Mouse (Mus musculus) kidney, embryonic 14.5 days (tissue): ENCODE data around the gene Fmn2. TPM values are rescaled to one million over a fixed set of nuclear protein-coding genes. Genes with fewer than 3 reads are reported as not detected.

Experiments
- ATAC-seq: fragments of 200-750 bp; cut with Nextera tagmentation; 2 replicates; pipeline ENCODE4 v1.8.0; 2017; ENCODE audit warnings: moderate number of reproducible peaks, mild to moderate bottlenecking, moderate TSS enrichment, moderate library complexity; ENCODE audit not compliant: low FRiP score, low TSS enrichment
- H3K27ac ChIP-seq: fragments of 300-500 bp; sonication (generic); 2 replicates; pipeline ENCODE4 v1.5.1; 2014; ENCODE audit warnings: low read depth, mild to moderate bottlenecking, low read length, moderate library complexity, mixed read lengths
- H3K27me3 ChIP-seq: fragments of 300-500 bp; sonication (generic); 2 replicates; pipeline ENCODE4 v1.6.1; 2014; ENCODE audit warnings: mild to moderate bottlenecking, low read length; ENCODE audit not compliant: control insufficient read depth, insufficient read depth
- H3K36me3 ChIP-seq: fragments of 300-500 bp; sonication (generic); 2 replicates; pipeline ENCODE4 v1.6.1; 2014; ENCODE audit warnings: low read length, mixed read lengths; ENCODE audit not compliant: control insufficient read depth, insufficient read depth
- H3K4me1 ChIP-seq: fragments of 300-500 bp; sonication (generic); 2 replicates; pipeline ENCODE4 v1.6.1; 2014; ENCODE audit warnings: low read length, mixed read lengths; ENCODE audit not compliant: control insufficient read depth, insufficient read depth
- H3K4me2 ChIP-seq: fragments of 300-500 bp; sonication (generic); replicated peaks from 2 replicates; pipeline ENCODE4 v1.6.1; 2014; ENCODE audit warnings: low read depth, mild to moderate bottlenecking, low read length
- H3K4me3 ChIP-seq: fragments of 300-500 bp; sonication (generic); 2 replicates; pipeline ENCODE4 v1.5.1; 2014; ENCODE audit warnings: mild to moderate bottlenecking, low read length
- H3K9ac ChIP-seq: fragments of 300-500 bp; sonication (generic); 2 replicates; pipeline ENCODE4 v1.6.1; 2014; ENCODE audit warnings: low read depth, mild to moderate bottlenecking, low read length, moderate library complexity
- H3K9me3 ChIP-seq: fragments of 300-500 bp; sonication (generic); 2 replicates; pipeline ENCODE4 v1.6.1; 2016; ENCODE audit warnings: low read length; ENCODE audit not compliant: control insufficient read depth
- WGBS: fragments of 180-500 bp; shearing (Covaris S2); extraction: QIAGEN DNeasy Blood & Tissue Kit; methylation state at CpG from one replicate; pipeline ENCODE4 v1.1.7; 2014; 5-methylcytosine and 5-hydroxymethylcytosine counted together
- polyA plus RNA-seq: library from polyadenylated mRNA; unstranded; fragments of >200 nt; fragmentation: Nextera tagmentation; extraction: Ambion mirVana; gene quantifications from 2 replicates; pipeline ENCODE4 v1.2.1, GENCODE M21; 2014

Gene Fmn2
- polyA plus RNA-seq, 1 experiment from 2014 or later, result 0.93 TPM

DNA sequence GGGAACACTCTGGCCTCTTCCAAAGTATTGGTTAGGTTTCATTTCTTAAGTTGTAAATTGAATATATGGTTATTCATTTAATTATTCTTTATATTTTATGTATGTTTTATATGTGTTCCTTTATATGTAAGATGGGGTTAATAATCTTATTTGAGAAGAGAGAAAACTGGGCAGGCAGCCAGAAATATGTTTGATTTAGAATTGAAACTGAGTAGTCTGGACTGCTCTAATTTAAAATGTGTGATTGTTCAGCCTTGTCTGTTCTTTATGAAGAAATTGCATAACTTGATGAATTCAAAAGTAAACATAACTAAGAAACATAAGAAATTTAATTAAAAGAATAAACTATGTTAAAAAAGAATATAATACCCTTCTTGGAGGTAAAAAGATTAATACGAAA lies 202.3 kb downstream of the Fmn2 start:
- Histone ChIP-seq H3K27me3 (no peaks in the 10 kb centered on the region), H3K4me2 (no peak overlapping the region), H3K36me3 (no peaks in the 10 kb centered on the region), H3K4me1 (no peaks in the 10 kb centered on the region), H3K9me3 (no peaks in the 10 kb centered on the region), H3K27ac (no peak overlapping the region), H3K9ac (no peak overlapping the region), H3K4me3 (no peak overlapping the region)
- WGBS, result 89% methylated on average over 1 of the region's 1 CpGs
- no peak for ATAC-seq

DNA sequence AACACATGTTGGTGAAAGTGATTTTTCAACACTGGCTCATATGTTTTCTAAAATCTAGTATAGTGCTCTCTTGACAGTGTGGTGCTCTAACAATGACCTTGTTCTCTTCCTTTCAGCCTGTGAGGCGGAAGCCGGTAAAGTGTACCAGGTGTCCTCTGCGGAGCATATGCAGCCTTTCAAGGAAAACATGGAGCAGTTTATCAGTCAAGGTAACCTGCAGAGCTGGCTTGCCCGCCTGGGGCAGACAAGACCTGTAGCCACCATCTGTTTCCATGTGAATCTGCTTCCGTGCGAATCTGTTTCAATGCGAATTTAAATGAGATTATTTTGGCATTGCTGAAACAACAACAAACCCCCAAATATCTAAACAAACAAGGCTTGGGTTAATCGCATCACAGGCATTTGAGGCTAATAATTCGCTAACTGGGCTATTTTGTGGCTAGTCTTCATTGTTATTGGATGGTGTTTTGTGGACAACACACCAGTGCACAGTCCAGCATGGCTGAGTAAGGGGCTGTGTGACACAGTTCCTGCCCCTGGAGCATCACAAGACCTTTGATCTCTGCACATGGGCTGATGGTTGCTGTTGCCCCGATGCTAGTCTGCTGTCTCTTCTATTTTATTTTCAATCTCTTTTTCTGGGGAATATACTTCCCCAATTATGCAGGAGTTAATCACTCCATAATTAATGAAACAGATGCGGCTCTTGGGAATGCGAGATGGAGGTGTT lies 218.3 kb downstream of the Fmn2 start:
- Histone ChIP-seq H3K27me3 (no peaks in the 10 kb centered on the region), H3K36me3 (no peaks in the 10 kb centered on the region), H3K9ac (no peak overlapping the region), H3K4me1 (no peaks in the 10 kb centered on the region), H3K4me2 (no peak overlapping the region), H3K4me3 (no peak overlapping the region), H3K27ac (no peak overlapping the region), H3K9me3 (no peaks in the 10 kb centered on the region)
- WGBS, result 92% methylated on average over 12 of the region's 12 CpGs
- no peak for ATAC-seq

DNA sequence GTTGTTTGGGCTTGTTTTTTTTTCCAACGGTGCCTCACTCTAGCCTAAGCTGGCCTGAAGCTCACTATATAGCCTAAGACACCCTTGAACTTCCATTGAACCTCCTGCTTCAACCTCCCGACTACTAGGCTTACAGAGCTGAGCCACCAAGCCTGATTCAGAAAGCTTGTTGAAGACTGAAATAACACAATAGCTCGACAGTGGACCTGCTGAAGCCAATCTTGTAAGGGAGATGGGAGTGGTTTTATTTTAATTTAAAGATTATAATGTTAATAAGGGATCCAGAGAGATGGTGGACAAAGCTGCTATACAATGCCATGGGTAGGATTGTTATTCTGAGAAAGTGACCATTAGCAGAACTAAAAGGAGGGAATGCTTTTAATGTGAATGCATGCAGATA lies 227.1 kb downstream of the Fmn2 start:
- 79% methylated on average over 3 of the region's 3 CpGs for WGBS
- Histone ChIP-seq H3K9ac (no peak overlapping the region), H3K9me3 (no peaks in the 10 kb centered on the region), H3K4me1 (no peaks in the 10 kb centered on the region), H3K27me3 (no peaks in the 10 kb centered on the region), H3K27ac (no peak overlapping the region), H3K36me3 (no peaks in the 10 kb centered on the region), H3K4me2 (no peak overlapping the region), H3K4me3 (no peak overlapping the region)
- no peak for ATAC-seq

DNA sequence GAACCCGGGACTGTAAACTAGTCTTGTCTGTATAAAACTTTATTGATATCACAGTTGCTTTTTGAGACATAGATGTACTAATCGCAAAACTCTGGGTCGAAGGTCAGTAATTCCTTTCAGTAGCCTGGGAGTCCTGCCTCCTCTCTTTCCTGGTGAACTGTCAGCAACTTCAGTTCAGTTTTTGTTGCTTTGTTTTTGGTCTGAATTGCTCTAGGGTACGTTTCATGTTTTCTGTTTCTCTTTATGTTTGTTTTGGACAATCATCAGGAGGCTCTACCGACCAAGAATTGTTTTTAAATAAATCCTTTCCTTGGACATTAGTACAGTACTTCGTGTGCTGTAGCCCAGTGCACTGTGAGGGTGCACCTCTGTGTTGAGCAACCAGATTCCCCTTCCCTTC lies 231.1 kb downstream of the Fmn2 start:
- Histone ChIP-seq H3K4me3 (no peak overlapping the region), H3K9ac (no peak overlapping the region), H3K4me2 (no peak overlapping the region), H3K9me3 (no peaks in the 10 kb centered on the region), H3K4me1 (no peaks in the 10 kb centered on the region), H3K36me3 (no peaks in the 10 kb centered on the region), H3K27ac (no peak overlapping the region), H3K27me3 (no peaks in the 10 kb centered on the region)
- 65% methylated on average over 6 of the region's 6 CpGs for WGBS
- ATAC-seq, result no peak

DNA sequence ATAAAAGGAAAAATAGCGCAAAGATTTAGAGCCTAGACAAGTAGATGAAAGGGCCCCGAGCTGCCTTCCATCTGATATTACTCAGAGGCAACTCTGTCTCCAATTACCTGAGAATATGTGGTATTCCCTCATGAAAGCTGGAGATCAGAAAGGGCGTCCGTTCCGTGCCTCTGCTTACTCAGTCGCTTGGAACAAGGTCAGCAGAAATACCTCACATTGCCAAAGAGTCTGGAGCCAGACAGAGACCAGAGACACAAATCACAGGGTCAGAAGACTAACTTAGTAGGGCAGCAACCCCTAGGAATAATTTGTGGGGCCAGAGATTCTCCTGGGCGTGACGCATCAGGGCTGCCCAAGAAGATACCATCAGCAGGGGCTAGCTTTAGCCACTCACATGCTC lies 237.3 kb downstream of the Fmn2 start:
- Histone ChIP-seq H3K4me1 (0 out of 2 replicates have a peak, but pooled peaks cover 3% of the 10 kb centered on the region), H3K27ac (no peak overlapping the region), H3K9ac (no peak overlapping the region), H3K4me2 (no peak overlapping the region), H3K27me3 (no peaks in the 10 kb centered on the region), H3K9me3 (no peaks in the 10 kb centered on the region), H3K36me3 (no peaks in the 10 kb centered on the region), H3K4me3 (no peak overlapping the region)
- WGBS, result 39% methylated on average over 8 of the region's 8 CpGs
- peak; percentile 83 for ATAC-seq

DNA sequence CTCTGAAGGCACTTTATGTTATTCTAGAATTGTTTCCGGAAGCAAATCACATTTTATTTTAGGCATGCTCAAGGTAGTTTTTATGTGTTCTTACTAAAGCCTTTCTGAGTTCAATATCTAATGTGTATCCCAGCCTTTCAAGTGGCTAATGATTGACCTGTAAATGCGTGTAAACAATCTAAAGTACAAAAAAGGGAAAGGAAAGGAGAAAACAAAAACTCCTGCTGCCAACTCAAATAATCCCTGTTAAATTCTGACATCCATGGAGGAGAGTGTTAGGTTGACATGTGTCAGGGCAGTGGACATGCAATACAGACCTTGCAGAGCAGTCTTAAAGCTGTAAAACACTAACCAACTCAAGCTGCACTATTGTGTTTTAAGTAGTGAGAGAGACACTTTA lies 241.0 kb downstream of the Fmn2 start:
- ATAC-seq, result no peak
- no peak overlapping the region for H3K4me3 ChIP-seq

DNA sequence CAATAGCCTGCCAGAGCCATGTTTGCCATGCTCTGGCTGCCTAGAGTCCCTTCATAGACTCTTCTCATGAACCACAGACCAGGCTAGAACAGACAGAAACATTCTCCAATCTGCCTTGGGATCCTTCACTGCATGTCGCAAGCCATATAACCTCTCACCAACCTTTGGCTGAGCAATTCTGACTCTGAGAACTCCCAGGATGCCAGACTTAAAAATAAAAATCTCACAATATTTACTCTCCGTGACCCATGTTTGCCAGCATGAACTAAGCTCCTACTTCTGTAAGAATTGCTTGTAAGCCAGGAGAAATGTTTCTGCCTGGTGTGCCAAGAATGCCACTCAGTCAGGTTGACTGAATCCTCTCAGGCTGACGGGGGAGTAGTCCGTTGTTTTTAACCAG lies 246.9 kb downstream of the Fmn2 start:
- H3K27ac ChIP-seq, result no peak overlapping the region
- 86% methylated on average over 4 of the region's 4 CpGs for WGBS
- no peak overlapping the region for H3K4me2 ChIP-seq
- no peaks in the 10 kb centered on the region for H3K4me1 ChIP-seq
- H3K27me3 ChIP-seq, result no peaks in the 10 kb centered on the region
- H3K36me3 ChIP-seq, result no peaks in the 10 kb centered on the region
- no peak overlapping the region for H3K9ac ChIP-seq
- no peak overlapping the region for H3K4me3 ChIP-seq
- no peak for ATAC-seq
- no peaks in the 10 kb centered on the region for H3K9me3 ChIP-seq

More for the DNA sequence above, 241.0 kb downstream of the Fmn2 start:
- Histone ChIP-seq H3K27me3 (no peaks in the 10 kb centered on the region), H3K27ac (no peak overlapping the region), H3K9ac (no peak overlapping the region), H3K9me3 (no peaks in the 10 kb centered on the region), H3K36me3 (no peaks in the 10 kb centered on the region), H3K4me2 (no peak overlapping the region), H3K4me1 (0 out of 2 replicates have a peak, but pooled peaks cover 3% of the 10 kb centered on the region)
- WGBS, result 56% methylated on average over 2 of the region's 2 CpGs

DNA sequence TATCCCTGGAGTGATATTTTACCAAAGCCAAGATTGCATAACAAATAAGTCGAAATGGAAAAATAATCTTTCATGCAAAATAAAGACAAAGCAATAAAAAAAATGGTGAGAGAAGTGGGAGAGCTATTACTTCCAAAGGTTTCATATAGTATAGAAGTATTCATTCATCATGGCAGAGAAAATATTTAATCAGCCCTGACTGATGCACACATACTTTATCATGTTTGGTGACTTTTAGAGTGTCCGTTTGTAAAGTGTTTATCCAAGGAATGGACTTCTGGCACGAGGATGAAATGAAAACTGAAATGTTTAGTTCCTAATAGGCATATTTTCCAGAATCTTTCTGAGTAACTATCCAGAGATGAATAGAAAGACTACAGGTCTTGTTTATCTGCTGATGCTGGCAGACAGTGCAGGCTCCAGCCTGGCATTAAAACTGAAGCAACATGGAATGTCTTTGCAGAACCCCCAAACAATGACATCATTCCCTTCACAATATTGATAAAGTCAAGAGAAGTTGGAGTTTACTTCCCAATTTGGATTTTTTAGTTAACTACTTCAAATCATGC lies 249.4 kb downstream of the Fmn2 start:
- no peak for ATAC-seq
- H3K9ac ChIP-seq, result no peak overlapping the region
- H3K36me3 ChIP-seq, result no peaks in the 10 kb centered on the region
- H3K9me3 ChIP-seq, result no peaks in the 10 kb centered on the region
- WGBS, result 68% methylated on average over 3 of the region's 3 CpGs
- no peak overlapping the region for H3K27ac ChIP-seq
- no peaks in the 10 kb centered on the region for H3K27me3 ChIP-seq
- no peak overlapping the region for H3K4me2 ChIP-seq
- no peaks in the 10 kb centered on the region for H3K4me1 ChIP-seq
- H3K4me3 ChIP-seq, result no peak overlapping the region

DNA sequence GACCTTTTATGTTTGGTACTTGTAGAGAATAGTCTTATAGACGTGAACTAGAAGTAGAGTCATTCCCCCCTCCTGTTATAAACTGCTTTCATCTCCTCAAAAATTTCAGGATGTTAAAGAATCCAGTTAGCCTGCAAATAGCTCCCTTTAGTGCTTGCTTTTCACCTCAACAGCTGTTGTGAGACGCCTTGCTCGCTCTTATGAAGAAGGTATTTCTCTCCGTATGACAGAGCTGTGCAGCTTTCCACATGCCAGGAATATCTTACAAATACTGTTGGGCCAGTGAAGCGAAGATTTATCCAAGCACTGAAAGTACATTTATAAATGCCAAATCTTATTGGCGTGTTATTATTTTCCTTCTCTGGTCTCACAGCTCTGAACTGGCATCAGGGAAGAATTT lies 257.7 kb downstream of the Fmn2 start:
- no peak overlapping the region for H3K27ac ChIP-seq
- no peak overlapping the region for H3K4me2 ChIP-seq
- no peak overlapping the region for H3K4me3 ChIP-seq
- no peaks in the 10 kb centered on the region for H3K9me3 ChIP-seq
- H3K4me1 ChIP-seq, result no peaks in the 10 kb centered on the region
- no peaks in the 10 kb centered on the region for H3K36me3 ChIP-seq
- H3K9ac ChIP-seq, result no peak overlapping the region
- no peaks in the 10 kb centered on the region for H3K27me3 ChIP-seq
- WGBS, result 83% methylated on average over 6 of the region's 6 CpGs
- ATAC-seq, result no peak
